Mouse (Mus musculus) stomach, embryonic 15.5 days (tissue): ENCODE results near the gene Gm20388. TPM values are rescaled to one million over a fixed set of nuclear protein-coding genes. Genes with fewer than 3 reads are reported as not detected.

Experiments used
- ATAC-seq: fragments of 200-750 bp; cut with Nextera tagmentation; 2 replicates; pipeline ENCODE4 v1.8.0; 2017; ENCODE audit warnings: low read depth, moderate number of reproducible peaks, moderate TSS enrichment; ENCODE audit not compliant: insufficient read depth, low FRiP score
- H3K27ac ChIP-seq: fragments of 300-500 bp; sonication (generic); 2 replicates; pipeline ENCODE4 v1.5.1; 2015; ENCODE audit warnings: mild to moderate bottlenecking, inconsistent platforms
- H3K27me3 ChIP-seq: fragments of 300-500 bp; sonication (generic); replicated peaks from 2 replicates; pipeline ENCODE4 v1.6.1; 2015; ENCODE audit warnings: inconsistent platforms
- H3K36me3 ChIP-seq: fragments of 300-500 bp; sonication (generic); 2 replicates; pipeline ENCODE4 v1.6.1; 2015; ENCODE audit warnings: inconsistent platforms
- H3K4me1 ChIP-seq: fragments of 300-500 bp; sonication (generic); 2 replicates; pipeline ENCODE4 v1.6.1; 2015; ENCODE audit warnings: inconsistent platforms
- H3K4me2 ChIP-seq: fragments of 300-500 bp; sonication (generic); 2 replicates; pipeline ENCODE4 v1.6.1; 2015; ENCODE audit warnings: mild to moderate bottlenecking, inconsistent platforms
- H3K4me3 ChIP-seq: fragments of 300-500 bp; sonication (generic); replicated peaks from 2 replicates; pipeline ENCODE4 v1.5.1; 2015; ENCODE audit warnings: inconsistent platforms
- H3K9ac ChIP-seq: fragments of 300-500 bp; sonication (generic); 2 replicates; pipeline ENCODE4 v1.6.1; 2015; ENCODE audit warnings: inconsistent platforms
- H3K9me3 ChIP-seq: fragments of 300-500 bp; sonication (generic); 2 replicates; pipeline ENCODE4 v1.6.1; 2016; ENCODE audit warnings: inconsistent platforms
- WGBS: fragments of 180-500 bp; shearing (Covaris S2); methylation state at CpG from one replicate; pipeline ENCODE4 v1.1.7; 2015; 5-methylcytosine and 5-hydroxymethylcytosine counted together
- polyA plus RNA-seq: library from polyadenylated mRNA; unstranded; fragments of >200 nt; fragmentation: Nextera tagmentation; extraction: Ambion mirVana; gene quantifications from 2 replicates; pipeline ENCODE4 v1.2.1, GENCODE M21; 2015

Gene Gm20388
- polyA plus RNA-seq, 1 experiment from 2014 or later, result not detected

DNA sequence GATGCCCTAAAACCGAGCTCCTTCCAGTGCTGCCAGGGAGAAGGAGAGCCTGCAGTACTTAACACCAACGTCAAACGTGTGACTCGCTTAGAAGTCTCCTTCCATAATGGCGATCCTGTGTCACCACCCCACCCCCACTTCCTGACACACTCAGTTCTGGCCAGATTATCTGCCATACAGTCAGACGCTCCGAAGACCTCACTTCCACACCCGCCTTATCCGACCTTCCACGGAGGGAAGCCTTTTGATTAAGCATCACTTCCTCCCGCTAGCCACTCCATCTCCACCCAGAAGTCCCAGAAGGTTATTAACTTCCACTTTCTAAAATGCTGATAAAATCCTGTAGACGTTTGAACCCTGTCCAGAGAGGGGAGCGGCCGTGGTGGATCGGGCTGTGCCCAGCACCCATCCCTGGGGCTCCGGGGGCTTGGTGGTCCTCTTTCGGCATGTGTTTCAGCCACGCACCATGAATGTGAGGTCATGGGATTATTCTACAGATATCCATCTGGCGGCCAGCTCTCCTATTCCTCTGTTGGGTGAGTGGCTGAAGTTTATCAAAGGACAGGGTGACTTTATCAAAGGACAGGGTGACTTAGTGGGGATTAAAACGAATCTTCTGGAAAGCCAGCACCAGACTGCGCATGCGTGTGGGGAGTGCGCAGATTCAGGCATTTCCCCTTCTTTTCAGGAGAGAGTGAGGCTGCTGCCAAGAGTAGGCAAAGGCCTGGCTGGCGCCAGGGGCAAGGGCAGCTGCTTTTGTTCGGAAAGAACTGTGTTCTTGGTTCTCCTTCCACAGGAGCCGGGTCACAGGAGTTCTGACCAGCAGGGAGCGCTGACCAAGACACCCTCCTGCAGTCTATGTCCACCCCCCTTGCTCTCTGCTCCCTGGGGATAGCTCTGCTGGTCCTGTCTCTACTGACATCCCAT, 1260.2 kb downstream of the Gm20388 start:
- no peak overlapping the region for H3K9ac ChIP-seq
- H3K27me3 ChIP-seq, result no peaks in the 10 kb centered on the region; the same call in 1 of the 2 replicates
- H3K9me3 ChIP-seq, result no peaks in the 10 kb centered on the region
- no peak overlapping the region for H3K4me2 ChIP-seq
- no peak overlapping the region for H3K4me3 ChIP-seq
- no peak for ATAC-seq
- no peaks in the 10 kb centered on the region for H3K36me3 ChIP-seq
- H3K4me1 ChIP-seq, result peaks cover 23% of the 10 kb centered on the region
- WGBS, result 48% methylated on average over 27 of the region's 27 CpGs
- no peak overlapping the region for H3K27ac ChIP-seq

DNA sequence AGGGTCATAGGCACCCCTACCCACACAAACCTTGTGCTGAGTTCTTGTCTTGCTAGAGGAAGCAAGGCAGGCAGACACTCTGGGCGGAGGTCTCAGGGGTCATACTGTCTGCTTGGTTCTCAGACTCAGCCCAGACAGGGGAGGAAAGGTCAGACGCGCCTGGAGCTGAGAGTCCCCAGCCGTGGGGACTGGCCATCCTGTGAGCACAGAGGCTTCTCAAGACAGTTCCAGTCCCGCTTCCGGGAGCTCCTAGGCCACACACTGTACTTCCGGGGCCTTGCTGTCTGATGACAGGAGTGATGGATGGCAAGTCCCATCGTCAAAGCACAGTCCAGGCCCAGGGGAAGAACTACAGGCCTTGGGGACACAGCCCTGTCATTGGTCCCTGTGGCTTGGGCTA, 1261.9 kb downstream of the Gm20388 start:
- no peak overlapping the region for H3K4me3 ChIP-seq
- H3K27me3 ChIP-seq, result no peaks in the 10 kb centered on the region; the same call in 1 of the 2 replicates
- ATAC-seq, result no peak
- 68% methylated on average over 8 of the region's 8 CpGs for WGBS
- no peaks in the 10 kb centered on the region for H3K36me3 ChIP-seq
- H3K4me1 ChIP-seq, result peaks cover 24% of the 10 kb centered on the region
- no peak overlapping the region for H3K27ac ChIP-seq
- H3K9me3 ChIP-seq, result no peaks in the 10 kb centered on the region
- no peak overlapping the region for H3K9ac ChIP-seq
- no peak overlapping the region for H3K4me2 ChIP-seq

DNA sequence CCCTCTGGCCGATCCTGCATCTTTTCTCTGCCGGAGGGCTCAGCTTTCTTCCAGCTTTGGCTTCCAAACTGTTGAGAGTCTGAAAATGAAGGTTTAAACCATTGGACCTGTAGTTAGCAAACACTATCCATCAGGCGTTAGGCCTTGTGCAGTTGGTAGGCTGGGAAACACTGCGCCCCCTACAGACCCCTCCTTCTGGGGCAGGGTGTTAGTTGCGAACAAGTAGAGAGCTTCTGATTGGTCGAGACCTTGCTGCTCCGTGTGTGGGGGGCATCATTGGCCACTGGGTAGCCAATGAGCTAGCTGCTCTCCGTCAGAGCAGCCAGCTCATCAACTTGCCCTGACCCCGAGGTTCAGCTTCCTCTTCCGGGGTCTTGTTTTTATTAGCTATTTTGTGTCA, 1263.5 kb downstream of the Gm20388 start:
- H3K9ac ChIP-seq, result no peak overlapping the region
- no peak overlapping the region for H3K27ac ChIP-seq
- H3K4me3 ChIP-seq, result no peak overlapping the region
- H3K4me1 ChIP-seq, result peaks cover 24% of the 10 kb centered on the region
- ATAC-seq, result no peak
- no peaks in the 10 kb centered on the region for H3K9me3 ChIP-seq
- no peak overlapping the region for H3K4me2 ChIP-seq
- WGBS, result 61% methylated on average over 10 of the region's 10 CpGs
- H3K27me3 ChIP-seq, result no peaks in the 10 kb centered on the region; the same call in 1 of the 2 replicates
- no peaks in the 10 kb centered on the region for H3K36me3 ChIP-seq

DNA sequence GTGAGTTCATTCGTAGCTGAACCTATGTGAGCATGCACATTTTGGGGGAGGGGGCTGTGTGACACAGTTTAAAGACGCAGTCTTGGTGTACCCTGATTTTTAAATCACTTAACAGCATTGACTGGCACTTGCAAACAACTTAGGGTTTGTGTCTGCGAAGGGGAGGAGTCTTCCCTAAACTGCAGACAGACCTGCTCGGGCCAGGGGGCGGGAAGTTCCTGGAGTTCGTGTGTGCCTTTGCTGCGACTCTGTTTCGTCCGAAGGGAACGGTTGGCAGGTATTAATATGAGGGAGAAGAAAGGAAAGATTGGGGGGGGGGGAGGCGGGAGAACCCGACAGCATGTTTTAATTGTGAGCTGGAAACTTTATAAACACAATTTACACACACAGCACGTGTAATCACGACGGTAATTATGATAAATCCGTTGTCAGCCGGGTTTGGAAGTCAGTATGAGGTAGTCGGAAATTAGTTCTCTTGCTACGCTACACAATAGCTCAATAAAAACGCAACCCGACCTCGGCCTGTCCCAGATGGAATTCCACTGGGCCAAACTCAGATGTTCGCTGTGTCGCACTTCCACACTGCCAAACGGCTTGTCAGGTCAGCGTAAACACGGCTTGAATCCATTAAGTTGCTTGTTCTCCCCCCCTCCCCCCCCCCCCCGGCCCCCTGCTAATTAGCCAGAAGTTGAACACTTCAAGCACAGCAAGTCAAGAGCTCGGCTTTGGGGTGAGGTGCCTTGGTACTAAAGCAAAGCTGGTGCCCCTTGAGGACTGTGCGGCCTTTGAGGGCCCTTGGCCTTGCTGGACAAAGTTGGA, 1264.3 kb downstream of the Gm20388 start:
- H3K4me3 ChIP-seq, result no peak overlapping the region
- ATAC-seq, result no peak
- H3K27me3 ChIP-seq, result no peaks in the 10 kb centered on the region
- WGBS, result 27% methylated on average over 29 of the region's 30 CpGs
- peak overlapping the region; percentile 30; the same call in 1 of the 2 replicates for H3K4me2 ChIP-seq
- peaks cover 24% of the 10 kb centered on the region for H3K4me1 ChIP-seq
- H3K9ac ChIP-seq, result no peak overlapping the region
- H3K27ac ChIP-seq, result no peak overlapping the region
- no peaks in the 10 kb centered on the region for H3K9me3 ChIP-seq
- H3K36me3 ChIP-seq, result no peaks in the 10 kb centered on the region

DNA sequence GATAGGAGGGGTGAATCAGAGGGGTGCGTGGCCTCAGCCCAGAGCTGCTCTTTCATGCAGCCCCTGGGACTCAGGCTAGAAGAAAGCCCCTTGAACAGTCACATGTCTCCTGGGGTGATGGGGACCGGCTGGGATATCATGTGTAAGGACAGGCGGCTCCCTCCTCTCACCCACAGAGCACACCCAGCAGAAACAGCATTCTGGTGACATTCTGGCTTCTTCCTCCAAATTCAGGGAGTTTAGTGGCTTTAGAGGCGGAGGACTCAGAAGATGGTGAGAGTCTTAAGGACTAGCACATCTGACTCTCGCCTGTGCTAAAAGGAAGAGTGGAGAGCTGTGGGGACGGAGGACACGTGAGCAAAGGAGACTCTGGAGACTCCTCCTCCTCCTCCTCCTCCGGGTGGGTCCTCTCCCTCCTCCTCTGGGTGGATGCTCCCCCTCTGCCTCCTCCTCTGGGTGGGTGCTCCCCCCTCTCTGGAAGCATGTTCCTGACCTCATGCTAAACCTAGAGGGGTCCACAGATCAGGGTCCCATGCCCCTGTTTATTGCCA, 1265.0 kb downstream of the Gm20388 start:
- Histone ChIP-seq H3K9ac (no peak overlapping the region), H3K36me3 (no peaks in the 10 kb centered on the region), H3K4me2 (no peak overlapping the region), H3K4me1 (peaks cover 21% of the 10 kb centered on the region), H3K27ac (no peak overlapping the region), H3K27me3 (no peaks in the 10 kb centered on the region), H3K4me3 (no peak overlapping the region), H3K9me3 (no peaks in the 10 kb centered on the region)
- WGBS, result 68% methylated on average over 8 of the region's 8 CpGs
- ATAC-seq, result no peak

DNA sequence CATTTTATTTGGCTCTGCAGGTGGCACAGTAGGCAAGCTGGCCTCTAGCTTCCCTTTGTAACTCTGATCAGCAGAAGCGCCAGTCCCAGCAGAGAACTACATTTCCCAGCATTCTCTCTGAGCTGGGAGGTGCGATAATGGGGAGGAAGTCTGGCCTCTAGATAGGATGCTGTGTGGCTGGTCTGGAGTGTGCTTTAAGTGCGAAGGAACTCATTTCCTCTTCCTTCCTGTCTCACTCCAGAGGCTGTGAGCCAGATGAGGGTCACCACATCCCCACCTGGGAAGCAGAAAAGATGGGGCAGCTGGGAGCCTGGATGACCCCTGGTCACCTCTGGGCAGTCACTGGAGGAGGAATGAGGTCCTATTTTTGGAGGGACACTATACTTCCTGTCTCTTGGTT, 1265.7 kb downstream of the Gm20388 start:
- H3K36me3 ChIP-seq, result no peaks in the 10 kb centered on the region
- no peak overlapping the region for H3K27ac ChIP-seq
- no peaks in the 10 kb centered on the region for H3K9me3 ChIP-seq
- H3K4me3 ChIP-seq, result no peak overlapping the region
- no peaks in the 10 kb centered on the region for H3K27me3 ChIP-seq
- ATAC-seq, result no peak
- H3K4me1 ChIP-seq, result peaks cover 18% of the 10 kb centered on the region
- WGBS, result 35% methylated on average over 3 of the region's 3 CpGs
- no peak overlapping the region for H3K4me2 ChIP-seq
- no peak overlapping the region for H3K9ac ChIP-seq

DNA sequence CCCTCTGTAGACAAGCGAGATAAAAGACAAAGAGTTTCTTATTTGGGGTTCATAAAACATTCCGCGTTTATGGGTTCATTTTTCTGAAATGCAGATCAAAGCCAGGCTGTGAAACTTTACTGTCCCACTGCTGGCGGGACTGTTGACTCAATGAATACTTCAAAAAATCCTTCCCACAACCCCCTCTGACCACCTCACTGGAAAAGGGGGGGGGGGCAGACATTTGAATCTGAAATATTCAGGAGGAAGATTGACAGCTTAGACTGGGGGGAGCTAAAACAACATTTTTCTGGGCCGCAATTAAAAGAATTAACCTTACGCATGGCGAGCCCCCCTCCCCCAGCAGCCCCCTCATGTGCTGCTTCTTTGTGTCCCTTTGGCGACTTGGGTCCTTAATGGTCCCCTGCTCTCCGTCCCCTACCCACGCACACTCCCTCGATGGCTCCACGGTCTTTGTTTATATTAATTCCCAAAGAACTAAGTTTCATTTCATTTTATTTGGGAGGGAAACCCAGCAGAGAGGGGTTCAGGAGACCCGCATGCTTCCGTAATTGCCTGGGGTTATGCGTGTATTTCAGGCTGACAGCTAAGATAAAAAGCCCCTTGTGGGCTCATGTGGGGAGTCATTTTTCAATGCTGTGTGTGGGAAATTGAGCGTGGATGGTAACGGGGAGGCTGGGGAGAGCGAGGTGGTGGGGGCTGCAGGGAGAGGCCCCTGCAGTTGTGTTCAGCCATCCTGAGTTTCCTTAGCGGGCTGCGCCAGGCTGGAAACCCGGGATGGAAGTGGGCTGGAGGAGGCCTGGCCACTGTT, 1270.0 kb downstream of the Gm20388 start:
- 50% methylated on average over 21 of the region's 21 CpGs for WGBS
- H3K9me3 ChIP-seq, result no peaks in the 10 kb centered on the region
- peak overlapping the region; percentile 0; the same call in 1 of the 2 replicates for H3K27ac ChIP-seq
- H3K36me3 ChIP-seq, result no peaks in the 10 kb centered on the region
- H3K4me1 ChIP-seq, result peaks cover 9% of the 10 kb centered on the region; the same call in 1 of the 2 replicates
- no peaks in the 10 kb centered on the region for H3K27me3 ChIP-seq
- no peak overlapping the region for H3K4me3 ChIP-seq
- no peak overlapping the region for H3K4me2 ChIP-seq
- no peak overlapping the region for H3K9ac ChIP-seq
- ATAC-seq, result no peak

DNA sequence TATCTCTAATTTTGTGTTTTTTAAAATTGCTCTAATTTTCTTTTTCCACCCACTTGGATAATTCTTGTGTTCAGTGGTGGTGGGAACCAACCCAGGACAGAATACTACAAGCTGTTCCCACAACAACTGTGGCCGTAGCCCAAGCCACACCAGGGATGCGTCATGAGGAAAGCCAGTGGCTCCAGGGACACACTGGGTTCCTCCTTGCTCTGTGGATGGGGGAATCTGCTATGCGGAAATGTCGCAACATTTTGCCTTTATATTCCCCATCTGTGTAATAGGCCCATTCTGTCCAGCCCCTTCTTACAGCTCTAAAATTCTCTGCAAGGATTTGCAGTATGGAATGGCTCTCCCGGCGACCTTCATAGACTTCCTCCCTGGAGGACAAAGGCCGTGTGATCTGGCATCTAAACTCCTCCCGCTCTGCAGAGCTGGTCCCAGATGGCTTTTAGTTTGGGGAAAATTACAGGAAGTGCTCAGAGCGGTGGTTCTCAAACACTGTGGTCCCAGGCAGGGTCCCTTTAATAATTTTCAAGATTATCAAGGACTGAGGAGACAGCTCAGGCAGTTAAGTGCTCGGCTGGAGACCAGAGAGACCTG, 1270.7 kb downstream of the Gm20388 start:
- no peak overlapping the region for H3K9ac ChIP-seq
- no peak for ATAC-seq
- no peak overlapping the region for H3K4me3 ChIP-seq
- H3K36me3 ChIP-seq, result no peaks in the 10 kb centered on the region
- no peak overlapping the region for H3K4me2 ChIP-seq
- peak overlapping the region; percentile 0; the same call in 1 of the 2 replicates for H3K27ac ChIP-seq
- H3K9me3 ChIP-seq, result no peaks in the 10 kb centered on the region
- 56% methylated on average over 10 of the region's 10 CpGs for WGBS
- H3K4me1 ChIP-seq, result peaks cover 6% of the 10 kb centered on the region; the same call in 1 of the 2 replicates
- no peaks in the 10 kb centered on the region for H3K27me3 ChIP-seq

DNA sequence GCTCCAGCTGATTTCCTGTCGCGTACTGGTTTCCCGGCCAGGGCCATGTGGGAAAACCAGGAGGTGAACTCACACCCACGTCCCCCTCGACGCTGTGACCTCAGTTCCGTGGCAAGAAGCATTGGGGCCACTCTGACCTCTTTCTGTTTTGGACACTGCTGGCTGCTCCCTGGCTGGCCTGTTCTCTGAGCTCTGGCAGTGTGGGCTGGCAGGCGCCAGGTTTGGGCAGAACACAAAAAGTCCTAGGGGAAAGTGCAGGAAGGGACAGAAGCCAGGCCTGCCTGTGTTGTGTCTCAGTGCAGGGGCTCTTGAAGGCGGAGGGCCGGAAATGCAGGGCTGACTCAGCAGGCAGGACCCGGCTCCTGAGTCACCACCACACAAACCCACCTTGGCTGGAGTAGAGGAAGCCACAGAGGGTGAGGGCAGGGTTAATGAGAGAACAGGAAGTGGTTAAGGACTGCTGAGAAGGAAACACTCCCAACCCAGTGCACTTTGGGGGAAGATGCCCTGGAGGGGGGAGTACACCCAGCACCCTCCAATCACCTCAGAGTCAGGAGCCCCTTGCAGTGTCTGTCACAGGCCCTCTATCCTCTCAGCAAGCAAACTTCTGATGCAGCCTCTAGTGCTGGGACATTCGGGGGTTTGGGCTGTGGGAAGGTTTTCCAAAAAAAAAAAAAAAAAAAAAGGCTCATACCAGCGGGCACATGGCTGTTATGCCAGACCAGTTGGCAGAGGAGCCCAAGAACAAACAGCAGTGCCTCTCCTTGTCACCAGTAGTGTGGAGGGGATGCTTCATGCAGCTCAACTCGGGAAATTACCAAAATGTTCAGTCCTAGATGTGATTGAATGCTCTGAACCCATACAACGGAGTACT, 1277.1 kb downstream of the Gm20388 start:
- no peak overlapping the region for H3K9ac ChIP-seq
- no peak overlapping the region for H3K27ac ChIP-seq
- H3K27me3 ChIP-seq, result peaks cover 5% of the 10 kb centered on the region; the same call in 1 of the 2 replicates
- 56% methylated on average over 15 of the region's 15 CpGs for WGBS
- no peaks in the 10 kb centered on the region for H3K36me3 ChIP-seq
- ATAC-seq, result no peak
- H3K4me1 ChIP-seq, result no peaks in the 10 kb centered on the region
- H3K4me3 ChIP-seq, result no peak overlapping the region
- H3K9me3 ChIP-seq, result no peaks in the 10 kb centered on the region
- H3K4me2 ChIP-seq, result no peak overlapping the region

DNA sequence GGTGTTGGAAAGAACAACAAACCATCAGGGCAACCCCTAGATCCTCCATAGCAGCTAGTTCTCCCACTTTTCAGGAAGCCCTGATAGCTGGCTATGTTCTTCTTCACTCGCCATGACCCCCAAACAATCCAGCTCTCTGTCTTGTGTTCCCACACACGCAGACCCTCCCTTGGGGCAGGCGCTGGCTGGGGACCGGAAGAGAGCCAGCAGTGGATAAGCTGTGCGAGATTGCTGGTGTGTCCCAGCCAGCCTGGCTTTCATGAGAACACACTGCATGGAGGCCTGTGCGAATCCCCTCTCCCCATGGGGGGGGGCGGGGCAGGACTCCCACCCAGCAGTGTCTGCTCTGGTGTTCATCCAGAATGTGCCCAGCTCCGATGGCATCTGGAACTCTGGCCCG, 1278.4 kb downstream of the Gm20388 start:
- H3K27ac ChIP-seq, result no peak overlapping the region; the same call in 1 of the 2 replicates
- no peak overlapping the region for H3K9ac ChIP-seq
- no peak overlapping the region for H3K4me2 ChIP-seq
- H3K36me3 ChIP-seq, result no peaks in the 10 kb centered on the region
- 62% methylated on average over 9 of the region's 9 CpGs for WGBS
- no peaks in the 10 kb centered on the region for H3K4me1 ChIP-seq
- no peak overlapping the region for H3K4me3 ChIP-seq
- peaks cover 7% of the 10 kb centered on the region; the same call in 1 of the 2 replicates for H3K27me3 ChIP-seq
- no peak for ATAC-seq
- no peaks in the 10 kb centered on the region for H3K9me3 ChIP-seq
